Mouse (Mus musculus): ENCODE measurements around the gene Tnfrsf14. TPM values are rescaled to one million over a fixed set of nuclear protein-coding genes. Genes with fewer than 3 reads are reported as not detected.

Gene Tnfrsf14
- polyA plus RNA-seq, 1 experiment, result 2.3 TPM

- peaks cover 2% of the 10 kb centered on the region; the same call in 1 of the 2 replicates for H3K4me1 ChIP-seq (ENCODE audit: control insufficient read depth, insufficient read depth, low read length)
- no peak overlapping the region for H3K27ac ChIP-seq (ENCODE audit: insufficient read depth, low read length)
- TF ChIP-seq POLR2A (IDR thresholded peaks at IDR 0.05; ENCODE audit: extremely low read depth, insufficient read depth, low read length), result no peak
- no peak for TF ChIP-seq CTCF (IDR thresholded peaks at IDR 0.05; ENCODE audit: extremely low read depth, insufficient read depth, low read length)
- no peak overlapping the region for H3K4me3 ChIP-seq (ENCODE audit: insufficient read depth, low read length)
Observed at GRCm38 (mm10) chr4:154937746-154938145, 9.4 kb upstream of the Tnfrsf14 start.

DNA sequence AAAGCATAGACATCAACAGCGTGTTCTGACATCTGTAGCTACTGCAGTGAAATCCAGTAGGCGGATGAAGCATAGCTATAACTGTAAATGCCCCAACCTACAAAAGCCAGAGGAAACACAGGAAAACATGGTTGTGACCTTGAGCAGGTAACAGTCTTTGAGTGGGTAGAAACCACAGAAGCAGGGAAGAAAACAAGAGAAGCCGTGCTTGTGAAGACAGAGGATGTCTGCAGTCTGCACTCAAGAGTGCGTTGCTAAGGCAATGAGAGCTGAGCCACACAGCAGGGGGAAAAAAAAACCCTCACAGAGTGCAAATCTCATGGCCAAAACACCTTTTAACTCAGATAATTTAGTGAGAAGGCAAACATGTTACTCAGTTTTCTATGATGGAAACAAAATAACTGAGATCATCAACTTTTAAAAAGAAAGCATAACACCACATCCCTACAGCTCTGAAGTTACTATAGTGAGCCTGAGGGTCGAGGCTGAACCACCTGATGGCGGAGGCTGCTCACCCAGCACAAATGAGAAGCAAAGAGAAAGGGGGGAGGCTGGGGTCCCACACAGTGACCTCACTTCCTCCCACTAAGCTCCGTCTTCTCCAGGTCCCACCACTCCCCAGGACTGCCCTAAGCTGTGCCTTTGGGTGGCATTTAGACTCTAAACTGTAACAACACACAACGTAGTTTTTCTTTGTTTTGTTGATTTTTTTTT, 8.3 kb upstream of the Tnfrsf14 start:
- no peak for TF ChIP-seq CTCF (IDR thresholded peaks at IDR 0.05; ENCODE audit: extremely low read depth, insufficient read depth, low read length)
- no peak for TF ChIP-seq POLR2A (IDR thresholded peaks at IDR 0.05; ENCODE audit: extremely low read depth, insufficient read depth, low read length)
- Histone ChIP-seq H3K4me3 (ENCODE audit: insufficient read depth, low read length) (no peak overlapping the region), H3K4me1 (ENCODE audit: control insufficient read depth, insufficient read depth, low read length) (peaks cover 2% of the 10 kb centered on the region; the same call in 1 of the 2 replicates), H3K27ac (ENCODE audit: insufficient read depth, low read length) (no peak overlapping the region)

DNA sequence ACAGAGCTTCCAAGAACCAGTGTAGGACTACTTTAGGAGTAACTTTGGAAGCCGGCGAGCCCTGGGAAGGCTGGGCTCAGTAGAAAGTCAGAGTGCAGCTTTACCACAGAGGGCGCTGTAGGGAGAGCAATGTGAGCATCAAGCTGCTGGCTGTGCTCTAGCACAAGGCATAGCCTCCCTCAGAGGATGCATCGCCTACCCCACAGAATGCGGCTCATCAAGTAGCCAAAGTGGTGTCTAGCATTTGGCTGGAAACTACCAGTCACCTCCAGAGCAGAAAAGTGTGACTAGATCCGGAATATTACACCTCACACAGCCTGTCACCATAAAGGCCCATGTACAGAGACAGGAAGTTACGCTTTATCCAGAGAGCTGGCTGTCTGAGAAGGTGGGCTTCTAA, 7.4 kb upstream of the Tnfrsf14 start:
- no peak for TF ChIP-seq CTCF (IDR thresholded peaks at IDR 0.05; ENCODE audit: extremely low read depth, insufficient read depth, low read length)
- TF ChIP-seq POLR2A (IDR thresholded peaks at IDR 0.05; ENCODE audit: extremely low read depth, insufficient read depth, low read length), result no peak
- Histone ChIP-seq H3K4me3 (ENCODE audit: insufficient read depth, low read length) (no peak overlapping the region), H3K4me1 (ENCODE audit: control insufficient read depth, insufficient read depth, low read length) (peaks cover 2% of the 10 kb centered on the region; the same call in 1 of the 2 replicates), H3K27ac (ENCODE audit: insufficient read depth, low read length) (no peak overlapping the region)

DNA sequence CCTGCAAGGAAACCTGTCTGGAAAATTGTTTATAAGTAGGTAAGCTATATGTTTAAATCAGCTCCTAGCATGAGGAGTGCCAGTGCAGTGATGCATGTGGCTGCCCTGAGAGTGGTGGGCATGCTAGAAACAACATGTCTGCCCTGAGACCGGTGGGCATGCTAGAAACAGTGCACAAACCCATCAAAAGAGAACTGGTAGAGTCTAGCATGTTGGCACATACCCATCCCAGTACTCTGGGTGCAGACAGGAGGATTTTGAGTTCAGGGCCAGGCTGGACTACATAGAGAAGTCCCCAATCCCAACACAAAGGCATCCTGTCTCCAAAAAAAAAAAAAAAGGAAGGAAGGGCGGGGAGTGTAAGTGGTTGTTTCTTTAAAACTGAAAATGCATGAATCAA, 6.4 kb upstream of the Tnfrsf14 start:
- Histone ChIP-seq H3K27ac (ENCODE audit: insufficient read depth, low read length) (no peak overlapping the region), H3K4me1 (ENCODE audit: control insufficient read depth, insufficient read depth, low read length) (peaks cover 2% of the 10 kb centered on the region; the same call in 1 of the 2 replicates), H3K4me3 (ENCODE audit: insufficient read depth, low read length) (no peak overlapping the region)
- TF ChIP-seq POLR2A (IDR thresholded peaks at IDR 0.05; ENCODE audit: extremely low read depth, insufficient read depth, low read length), result no peak
- TF ChIP-seq CTCF (IDR thresholded peaks at IDR 0.05; ENCODE audit: extremely low read depth, insufficient read depth, low read length), result no peak

- no peak for TF ChIP-seq POLR2A (IDR thresholded peaks at IDR 0.05; ENCODE audit: extremely low read depth, insufficient read depth, low read length)
- no peak for TF ChIP-seq CTCF (IDR thresholded peaks at IDR 0.05; ENCODE audit: extremely low read depth, insufficient read depth, low read length)
- Histone ChIP-seq H3K4me3 (ENCODE audit: insufficient read depth, low read length) (no peak overlapping the region), H3K27ac (ENCODE audit: insufficient read depth, low read length) (no peak overlapping the region), H3K4me1 (ENCODE audit: control insufficient read depth, insufficient read depth, low read length) (peaks cover 2% of the 10 kb centered on the region; the same call in 1 of the 2 replicates)
Observed at GRCm38 (mm10) chr4:154933306-154933907, 5.0 kb upstream of the Tnfrsf14 start.

- H3K4me3 ChIP-seq (ENCODE audit: insufficient read depth, low read length), result no peak overlapping the region
- no peaks in the 10 kb centered on the region for H3K4me1 ChIP-seq (ENCODE audit: control insufficient read depth, insufficient read depth, low read length)
- H3K27ac ChIP-seq (ENCODE audit: insufficient read depth, low read length), result peak overlapping the region; percentile 51; the same call in 1 of the 2 replicates
- TF ChIP-seq POLR2A (IDR thresholded peaks at IDR 0.05; ENCODE audit: extremely low read depth, insufficient read depth, low read length) (no peak), CTCF (IDR thresholded peaks at IDR 0.05; ENCODE audit: extremely low read depth, insufficient read depth, low read length) (no peak)
Observed at GRCm38 (mm10) chr4:154929088-154929660, 811 bp upstream of the Tnfrsf14 start.

- no peak overlapping the region for H3K4me3 ChIP-seq (ENCODE audit: insufficient read depth, low read length)
- no peaks in the 10 kb centered on the region for H3K4me1 ChIP-seq (ENCODE audit: control insufficient read depth, insufficient read depth, low read length)
- H3K27ac ChIP-seq (ENCODE audit: insufficient read depth, low read length), result peak overlapping the region; percentile 60; the same call in 1 of the 2 replicates
- no peak for TF ChIP-seq POLR2A (IDR thresholded peaks at IDR 0.05; ENCODE audit: extremely low read depth, insufficient read depth, low read length)
Observed at GRCm38 (mm10) chr4:154927899-154928337, 445 bp downstream of the Tnfrsf14 start.

DNA sequence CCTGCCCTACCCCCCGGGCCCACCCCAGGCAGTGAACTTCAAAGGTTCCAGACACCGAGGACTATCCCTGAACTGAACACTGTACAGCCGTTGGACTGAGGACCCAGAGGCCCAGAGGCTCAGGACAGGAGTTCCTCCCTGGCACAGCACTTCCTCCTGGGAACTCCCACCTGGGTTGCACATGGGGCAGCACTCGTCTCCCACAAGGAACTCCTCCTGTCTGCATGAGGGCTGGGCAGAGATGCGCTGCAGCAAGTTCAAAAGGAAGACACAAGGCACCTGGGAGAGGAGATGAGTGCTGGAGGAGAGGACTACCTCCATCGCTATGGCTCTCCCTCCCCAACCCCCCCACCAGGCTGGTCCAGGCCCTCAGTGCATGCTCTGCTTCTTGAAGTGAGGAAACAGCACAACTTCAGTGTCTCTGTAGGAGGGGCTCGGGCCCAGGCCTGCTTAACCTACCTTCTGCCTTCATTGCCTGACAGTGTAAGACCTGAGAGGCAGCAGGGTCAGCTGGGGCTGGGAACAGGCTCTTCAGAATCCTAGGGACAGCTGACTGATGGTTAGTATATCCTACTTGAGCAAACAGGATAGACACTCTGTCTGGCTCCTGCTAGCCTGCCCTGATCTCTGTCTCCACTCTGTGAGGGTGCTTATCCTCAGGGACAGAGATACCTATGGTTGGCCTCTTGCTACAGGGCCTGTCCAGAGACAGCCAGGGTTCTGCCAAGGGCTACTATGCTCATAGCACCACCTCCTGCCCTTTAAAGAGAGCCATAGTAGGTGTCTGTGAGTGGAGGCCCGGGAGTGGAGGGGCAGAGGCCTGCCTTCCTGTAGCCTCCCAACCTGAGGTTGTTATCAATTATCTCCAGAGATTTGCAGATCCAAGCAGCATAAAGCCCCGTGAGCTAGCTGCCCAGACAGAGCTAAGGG, 1.1 kb downstream of the Tnfrsf14 start:
- Histone ChIP-seq H3K4me1 (ENCODE audit: control insufficient read depth, insufficient read depth, low read length) (no peaks in the 10 kb centered on the region), H3K4me3 (ENCODE audit: insufficient read depth, low read length) (no peak overlapping the region), H3K27ac (ENCODE audit: insufficient read depth, low read length) (peak overlapping the region; percentile 60; the same call in 1 of the 2 replicates)
- TF ChIP-seq POLR2A (IDR thresholded peaks at IDR 0.05; ENCODE audit: extremely low read depth, insufficient read depth, low read length) (no peak), CTCF (IDR thresholded peaks at IDR 0.05; ENCODE audit: extremely low read depth, insufficient read depth, low read length) (no peak)

- TF ChIP-seq POLR2A (IDR thresholded peaks at IDR 0.05; ENCODE audit: extremely low read depth, insufficient read depth, low read length), result no peak
- TF ChIP-seq CTCF (IDR thresholded peaks at IDR 0.05; ENCODE audit: extremely low read depth, insufficient read depth, low read length), result 0 out of 2 replicates have a peak, but pooled peaks have one; percentile 18
- H3K4me3 ChIP-seq (ENCODE audit: insufficient read depth, low read length), result no peak overlapping the region
Observed at GRCm38 (mm10) chr4:154925413-154925812, 3.0 kb downstream of the Tnfrsf14 start.

More at GRCm38 (mm10) chr4:154925413-154925812, 3.0 kb downstream of the Tnfrsf14 start:
- Histone ChIP-seq H3K27ac (ENCODE audit: insufficient read depth, low read length) (no peak overlapping the region), H3K4me1 (ENCODE audit: control insufficient read depth, insufficient read depth, low read length) (no peaks in the 10 kb centered on the region)
